Mouse (Mus musculus): Measurements from ENCODE around the gene Glis2. TPM values are rescaled to one million over a fixed set of nuclear protein-coding genes. Genes with fewer than 3 reads are reported as not detected.

The Glis2 gene
- polyA plus RNA-seq, 1 experiment: 41.8 TPM

DNA sequence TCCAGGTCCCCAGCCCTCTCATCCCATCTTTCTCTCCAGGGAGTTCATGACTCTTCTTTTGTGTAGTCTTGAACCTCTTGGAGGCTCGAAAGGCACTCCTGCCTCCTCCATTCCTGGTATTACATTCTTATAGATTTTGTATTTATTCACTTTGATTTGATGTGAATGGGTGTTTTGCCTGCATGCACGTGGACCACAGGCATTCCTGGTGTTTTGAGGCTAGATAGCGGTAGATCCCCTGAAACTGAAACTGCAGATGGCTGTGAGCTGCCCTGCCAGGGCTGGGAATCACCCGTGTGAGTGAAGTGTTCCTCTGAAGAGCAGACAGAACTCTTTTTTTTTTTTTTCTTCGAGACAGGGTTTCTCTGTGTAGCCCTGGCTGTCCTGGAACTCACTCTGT, 10.1 kb upstream of the Glis2 start:
- TF ChIP-seq CTCF (IDR thresholded peaks at IDR 0.05; ENCODE audit: borderline replicate concordance, extremely low read depth, insufficient read depth, insufficient read length) (no peak), POLR2A (IDR thresholded peaks at IDR 0.05; ENCODE audit: borderline replicate concordance, extremely low read depth, insufficient read depth, insufficient read length, poor library complexity, severe bottlenecking) (no peak)
- no peak for DNase-seq (ENCODE audit: low read depth)

DNA sequence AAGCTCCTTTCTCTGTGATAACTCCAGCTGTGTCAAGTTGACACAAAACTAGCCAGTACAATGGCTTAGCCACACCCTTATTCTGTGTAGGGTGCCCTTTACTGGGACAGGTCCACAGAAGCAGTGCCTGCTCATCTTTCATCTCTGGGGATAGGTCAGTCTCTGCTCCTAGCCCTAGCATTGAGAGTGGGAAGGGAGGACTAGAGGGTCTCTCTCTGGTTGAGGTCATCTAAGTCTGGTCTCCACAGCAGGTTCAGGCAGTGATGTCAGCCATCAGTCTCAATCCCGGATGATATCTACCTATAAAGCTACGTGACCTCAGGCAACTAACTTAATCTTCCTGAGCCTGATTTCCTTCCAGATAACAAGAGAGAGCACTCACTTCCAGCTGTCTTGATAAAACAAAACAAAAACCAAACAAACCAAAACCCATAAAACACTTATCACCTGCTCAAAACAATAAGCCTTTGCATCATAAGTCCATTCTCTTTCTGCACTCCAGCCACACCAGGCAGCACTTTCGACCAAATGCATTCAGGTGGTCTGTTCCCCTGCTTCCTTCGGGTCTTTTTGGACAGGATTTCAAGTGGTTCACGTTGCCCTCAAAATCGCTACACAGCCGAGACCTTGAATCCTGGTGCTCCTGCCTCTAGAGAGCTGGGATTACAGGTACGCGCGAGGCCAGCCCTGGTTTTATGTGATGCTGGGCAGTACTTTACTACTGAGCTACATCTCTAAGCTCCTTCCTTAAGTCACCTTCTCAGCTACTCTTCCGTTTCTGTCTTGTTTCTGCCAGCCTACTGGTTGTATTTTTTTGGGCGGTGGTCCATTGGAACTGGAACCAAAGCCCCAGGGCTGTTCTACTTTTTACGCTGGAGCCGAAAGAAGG, 8.6 kb upstream of the Glis2 start:
- DNase-seq (ENCODE audit: low read depth): no peak
- no peak for TF ChIP-seq POLR2A (IDR thresholded peaks at IDR 0.05; ENCODE audit: borderline replicate concordance, extremely low read depth, insufficient read depth, insufficient read length, poor library complexity, severe bottlenecking)
- TF ChIP-seq CTCF (IDR thresholded peaks at IDR 0.05; ENCODE audit: borderline replicate concordance, extremely low read depth, insufficient read depth, insufficient read length): no peak

DNA sequence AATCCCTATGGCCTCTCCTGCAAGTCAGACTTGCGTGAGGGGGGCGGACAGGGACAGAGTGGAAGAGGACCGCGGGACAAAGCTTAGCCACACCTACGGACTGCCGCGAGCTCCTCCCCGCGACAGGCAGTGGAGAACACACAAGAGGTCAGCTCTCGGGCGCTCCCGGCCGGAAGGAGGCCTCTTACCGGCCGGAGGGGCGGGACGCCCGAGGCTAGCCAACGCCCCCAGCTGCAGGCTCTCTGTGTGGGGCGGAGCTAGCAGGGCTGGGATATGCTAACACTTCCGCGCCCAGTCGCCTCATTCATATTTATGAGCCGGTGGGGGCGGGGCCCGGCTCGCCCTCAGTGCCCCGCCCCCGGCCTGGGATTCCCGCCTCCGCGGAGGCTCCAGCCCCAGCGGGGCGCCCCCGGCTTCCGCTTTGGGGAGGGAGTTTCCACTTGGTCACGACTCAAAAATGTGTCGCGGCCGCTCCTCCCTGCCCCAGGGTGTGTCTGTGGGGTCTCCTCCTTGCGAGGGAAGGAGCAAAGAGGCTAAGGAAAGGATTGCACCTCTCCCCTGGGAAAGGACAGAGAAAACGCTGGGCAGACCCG, 7.9 kb upstream of the Glis2 start:
- peak; percentile 43; the same call in 1 of the 2 replicates for TF ChIP-seq POLR2A (IDR thresholded peaks at IDR 0.05; ENCODE audit: borderline replicate concordance, extremely low read depth, insufficient read depth, insufficient read length, poor library complexity, severe bottlenecking)
- no peak for TF ChIP-seq CTCF (IDR thresholded peaks at IDR 0.05; ENCODE audit: borderline replicate concordance, extremely low read depth, insufficient read depth, insufficient read length)

DNA sequence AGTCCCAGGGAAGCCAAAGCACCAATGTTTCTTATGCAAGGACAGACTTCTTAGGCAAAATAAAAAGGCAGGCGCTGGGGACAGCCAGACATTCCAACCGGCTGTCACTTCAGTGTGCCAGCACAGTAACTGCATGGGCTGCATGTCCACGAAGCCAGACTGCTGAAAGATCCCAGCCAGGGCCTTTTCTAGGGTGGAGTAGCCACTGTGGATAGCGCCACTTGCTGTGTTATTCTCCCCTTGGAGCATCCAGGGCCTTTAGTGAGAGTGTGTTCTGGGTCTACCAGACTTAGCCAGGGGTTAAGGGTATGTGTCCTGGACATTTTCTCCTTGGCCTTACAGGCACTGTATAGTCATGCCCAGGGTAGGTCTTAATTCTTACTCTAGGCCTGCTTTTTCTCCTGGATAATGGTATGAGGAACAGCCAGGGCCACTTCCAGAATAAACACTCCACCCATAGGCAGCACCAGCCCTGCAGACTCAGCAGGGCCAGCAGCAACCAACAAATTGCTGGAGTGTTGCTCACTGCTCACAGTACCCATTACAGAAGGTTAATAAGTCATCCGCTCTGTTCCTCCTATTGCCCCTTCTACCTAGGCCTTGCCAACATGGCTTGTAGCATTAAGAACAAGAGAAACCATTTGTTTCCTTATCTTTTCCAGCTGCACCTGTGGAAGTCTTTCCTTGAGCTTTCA, 6.8 kb upstream of the Glis2 start:
- TF ChIP-seq POLR2A (IDR thresholded peaks at IDR 0.05; ENCODE audit: borderline replicate concordance, extremely low read depth, insufficient read depth, insufficient read length, poor library complexity, severe bottlenecking): no peak
- TF ChIP-seq CTCF (IDR thresholded peaks at IDR 0.05; ENCODE audit: borderline replicate concordance, extremely low read depth, insufficient read depth, insufficient read length): no peak
- DNase-seq (ENCODE audit: low read depth): peak; percentile 28

More for the DNA sequence above, 7.9 kb upstream of the Glis2 start:
- peak; percentile 98 for DNase-seq (ENCODE audit: low read depth)

DNA sequence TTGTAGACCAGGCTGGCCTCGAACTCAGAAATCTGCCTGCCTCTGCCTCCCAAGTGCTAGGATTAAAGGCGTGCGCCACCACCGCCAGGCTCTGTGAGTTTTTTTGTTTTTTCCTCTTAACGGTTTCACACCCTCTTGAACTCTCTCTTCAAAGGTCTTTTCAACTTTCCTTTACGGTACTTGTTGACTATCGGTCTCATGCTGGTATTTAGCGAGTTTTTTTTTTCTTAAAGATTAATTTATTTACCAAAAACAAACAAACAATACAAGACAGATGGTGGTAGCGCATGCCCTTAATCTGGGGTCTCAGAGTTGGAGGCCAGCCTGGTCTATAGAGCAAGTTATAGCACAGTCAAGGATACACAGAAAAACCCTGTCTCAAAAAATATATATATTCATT, 4.3 kb upstream of the Glis2 start:
- no peak for DNase-seq (ENCODE audit: low read depth)
- TF ChIP-seq CTCF (IDR thresholded peaks at IDR 0.05; ENCODE audit: borderline replicate concordance, extremely low read depth, insufficient read depth, insufficient read length): no peak
- TF ChIP-seq POLR2A (IDR thresholded peaks at IDR 0.05; ENCODE audit: borderline replicate concordance, extremely low read depth, insufficient read depth, insufficient read length, poor library complexity, severe bottlenecking): no peak

DNA sequence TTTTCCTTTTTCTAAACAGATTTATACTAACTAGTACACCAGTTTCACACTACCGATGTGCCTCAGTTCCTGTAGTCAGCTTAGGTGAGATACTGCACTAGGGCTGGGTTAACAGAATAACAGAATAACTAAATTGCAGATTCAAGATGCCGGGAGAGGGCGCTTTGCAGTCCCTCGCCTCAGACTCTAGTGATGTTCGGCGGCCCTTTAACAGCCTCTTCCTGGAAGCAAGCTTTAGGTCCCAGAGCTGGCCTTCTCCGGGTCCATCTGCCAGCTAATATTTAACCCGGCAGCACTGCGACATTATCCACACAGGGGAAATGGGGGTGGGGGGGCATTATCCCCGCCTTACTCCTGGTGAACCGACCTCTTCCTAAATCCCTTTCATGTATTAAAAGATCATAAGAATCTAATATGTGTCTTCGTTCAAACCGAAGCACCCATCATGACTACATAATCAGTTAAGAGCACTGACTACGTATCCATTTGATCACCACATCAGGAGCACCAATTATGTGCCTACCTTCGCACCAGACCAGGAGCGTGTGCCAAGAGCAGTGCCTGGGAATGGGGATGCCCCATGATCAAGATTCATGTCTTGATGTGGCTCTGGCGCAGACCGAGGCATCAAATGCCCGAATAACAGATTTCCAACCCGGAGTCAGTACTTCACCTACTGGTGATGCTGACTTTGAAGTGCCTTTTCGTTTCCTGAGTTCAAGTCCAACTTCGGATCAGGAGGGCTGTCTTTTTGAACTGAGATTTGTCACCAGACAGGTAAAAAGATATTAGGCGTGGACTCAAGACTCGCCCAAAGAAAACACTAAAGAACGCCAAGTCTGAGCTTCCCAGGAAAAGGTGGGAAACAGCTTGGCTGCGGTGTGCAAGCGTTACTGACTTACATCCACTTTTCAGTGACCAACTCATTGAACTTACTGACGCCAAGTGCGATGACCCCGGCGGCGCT, 1.3 kb upstream of the Glis2 start:
- DNase-seq (ENCODE audit: low read depth): peak; percentile 85
- peak; percentile 58 for TF ChIP-seq CTCF (IDR thresholded peaks at IDR 0.05; ENCODE audit: borderline replicate concordance, extremely low read depth, insufficient read depth, insufficient read length)
- TF ChIP-seq POLR2A (IDR thresholded peaks at IDR 0.05; ENCODE audit: borderline replicate concordance, extremely low read depth, insufficient read depth, insufficient read length, poor library complexity, severe bottlenecking): no peak

DNA sequence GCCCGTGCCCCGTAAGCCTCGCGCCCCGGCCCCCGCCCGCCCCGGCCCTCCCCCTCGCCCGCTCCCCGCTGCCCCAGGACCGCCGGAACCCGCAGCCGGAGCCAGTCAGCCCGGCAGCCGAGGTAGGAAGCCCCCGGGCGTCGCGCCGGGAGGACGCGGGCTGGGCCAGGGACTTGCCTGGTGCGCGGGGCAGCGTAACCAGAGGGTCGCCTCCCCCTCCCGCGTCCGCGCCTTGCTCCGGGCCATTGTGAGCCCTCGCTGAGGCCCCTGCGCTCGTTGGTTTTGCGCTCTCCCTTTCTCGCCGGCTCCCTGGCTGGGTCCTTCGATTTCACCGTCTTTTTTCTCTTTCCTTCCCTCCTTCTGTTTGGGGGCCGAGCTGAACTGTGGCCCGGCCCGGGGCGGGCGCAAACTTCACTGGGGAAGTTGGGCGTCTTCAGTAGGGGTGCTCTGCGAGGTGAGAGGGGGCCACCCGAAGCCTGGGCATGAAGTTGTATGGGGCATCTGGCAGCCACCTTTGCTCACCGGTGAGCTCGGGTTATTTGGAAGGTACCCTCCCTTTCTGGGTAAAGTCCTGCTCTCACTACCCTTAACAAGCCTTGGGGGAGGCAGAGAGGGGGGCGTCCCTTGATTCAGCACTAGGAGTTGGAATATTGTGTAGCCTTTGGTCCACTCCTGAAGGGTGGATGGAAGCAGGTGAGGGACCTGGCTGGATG, 457 bp downstream of the Glis2 start:
- no peak for TF ChIP-seq CTCF (IDR thresholded peaks at IDR 0.05; ENCODE audit: borderline replicate concordance, extremely low read depth, insufficient read depth, insufficient read length)
- TF ChIP-seq POLR2A (IDR thresholded peaks at IDR 0.05; ENCODE audit: borderline replicate concordance, extremely low read depth, insufficient read depth, insufficient read length, poor library complexity, severe bottlenecking): no peak
- peak; percentile 65 for DNase-seq (ENCODE audit: low read depth)

DNA sequence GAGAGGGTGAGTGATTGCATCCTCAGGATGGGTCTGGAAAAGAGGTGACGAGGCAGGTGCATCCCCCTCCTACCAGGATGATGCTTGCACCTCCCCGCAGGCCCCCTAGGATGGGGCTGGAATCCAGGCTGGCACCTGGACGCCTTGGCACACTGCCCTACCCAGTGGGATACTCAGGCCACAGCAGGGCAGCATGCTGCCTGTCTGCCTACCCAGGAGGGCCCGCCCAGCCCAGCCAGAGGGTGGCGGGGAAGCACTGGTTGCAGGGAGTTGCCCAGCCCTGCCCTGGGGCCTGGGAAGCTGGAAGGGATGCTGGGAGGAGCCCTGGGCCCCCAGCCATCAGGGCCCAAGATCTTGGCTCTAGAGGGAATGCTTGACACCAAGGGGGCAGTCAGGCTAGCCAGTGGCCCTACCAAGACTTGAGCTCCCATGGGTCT, 1.0 kb downstream of the Glis2 start:
- peak; percentile 52 for DNase-seq (ENCODE audit: low read depth)
- no peak for TF ChIP-seq CTCF (IDR thresholded peaks at IDR 0.05; ENCODE audit: borderline replicate concordance, extremely low read depth, insufficient read depth, insufficient read length)
- TF ChIP-seq POLR2A (IDR thresholded peaks at IDR 0.05; ENCODE audit: borderline replicate concordance, extremely low read depth, insufficient read depth, insufficient read length, poor library complexity, severe bottlenecking): no peak

DNA sequence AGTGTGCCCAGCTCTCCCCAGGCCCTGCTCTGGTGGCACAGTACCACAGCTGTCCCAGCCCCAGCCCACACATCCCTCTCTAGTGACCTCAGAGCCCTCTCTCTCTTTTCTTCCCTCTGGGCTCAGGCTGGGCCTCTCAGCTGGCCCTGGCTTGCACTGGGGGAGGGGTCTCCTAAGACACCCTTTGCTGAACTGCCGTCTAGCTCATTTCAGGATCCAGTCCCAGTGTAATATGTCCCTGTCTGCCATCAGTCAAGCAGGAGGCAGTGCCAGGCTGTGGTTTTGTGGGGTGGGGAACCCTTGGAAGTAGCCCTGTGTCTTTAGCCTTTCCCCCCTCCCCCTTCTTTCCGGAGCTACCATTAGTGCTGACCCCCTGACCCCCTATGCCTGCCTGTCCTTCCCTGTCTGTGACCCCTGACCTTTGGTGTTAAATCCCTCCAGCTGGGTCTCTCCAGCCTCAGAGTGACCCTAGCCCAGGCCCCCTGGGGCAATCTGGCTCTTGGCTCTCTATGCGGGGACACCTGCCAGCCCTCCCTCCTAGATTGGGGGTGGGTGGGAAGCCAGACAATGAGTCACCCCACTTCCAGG, 1.7 kb downstream of the Glis2 start:
- DNase-seq (ENCODE audit: low read depth): peak; percentile 44
- TF ChIP-seq CTCF (IDR thresholded peaks at IDR 0.05; ENCODE audit: borderline replicate concordance, extremely low read depth, insufficient read depth, insufficient read length) (no peak), POLR2A (IDR thresholded peaks at IDR 0.05; ENCODE audit: borderline replicate concordance, extremely low read depth, insufficient read depth, insufficient read length, poor library complexity, severe bottlenecking) (no peak)
